Mouse (Mus musculus): ENCODE results near the gene Foxn3. TPM values are rescaled to one million over a fixed set of nuclear protein-coding genes. Genes with fewer than 3 reads are reported as not detected.

Foxn3 gene
- total RNA-seq, 2 experiments from 2014 or later: 52.6 to 89.1 TPM

- peak; percentile 71 to 79 for DNase-seq
Measured at GRCm38 (mm10) chr12:99352136-99352535, 211.2 kb downstream of the Foxn3 start.

- DNase-seq: peak; percentile 64 to 70
Measured at GRCm38 (mm10) chr12:99351731-99352130, 211.7 kb downstream of the Foxn3 start.

- DNase-seq: no peak
Measured at GRCm38 (mm10) chr12:99349650-99349997, 213.8 kb downstream of the Foxn3 start.

- DNase-seq: no peak
Measured at GRCm38 (mm10) chr12:99348940-99349649, 214.3 kb downstream of the Foxn3 start.

GRCm38 (mm10) chr12:99347512-99347911 lies 215.9 kb downstream of the Foxn3 start:
- no peak for DNase-seq

- no peak for DNase-seq
Measured at GRCm38 (mm10) chr12:99346982-99347381, 216.4 kb downstream of the Foxn3 start.

- DNase-seq: no peak
Measured at GRCm38 (mm10) chr12:99345323-99345722, 218.1 kb downstream of the Foxn3 start.

- no peak for DNase-seq
Measured at GRCm38 (mm10) chr12:99343378-99343777, 220.0 kb downstream of the Foxn3 start.

- no peak for DNase-seq
Measured at GRCm38 (mm10) chr12:99342160-99342559, 221.2 kb downstream of the Foxn3 start.

- DNase-seq: no peak
Measured at GRCm38 (mm10) chr12:99341751-99342150, 221.6 kb downstream of the Foxn3 start.

- no peak for DNase-seq
Measured at GRCm38 (mm10) chr12:99340418-99341182, 222.8 kb downstream of the Foxn3 start.

- DNase-seq: peak in 1 of 2 experiments; percentile 30
Measured at GRCm38 (mm10) chr12:99339640-99340325, 223.6 kb downstream of the Foxn3 start.

- no peak for DNase-seq
Measured at GRCm38 (mm10) chr12:99338754-99339153, 224.6 kb downstream of the Foxn3 start.

GRCm38 (mm10) chr12:99337171-99337435 lies 226.3 kb downstream of the Foxn3 start:
- DNase-seq: no peak

GRCm38 (mm10) chr12:99336349-99337170 lies 226.8 kb downstream of the Foxn3 start:
- DNase-seq: peak; percentile 69 to 71

- DNase-seq: no peak
Measured at GRCm38 (mm10) chr12:99335628-99336027, 227.8 kb downstream of the Foxn3 start.

GRCm38 (mm10) chr12:99334026-99334425 lies 229.4 kb downstream of the Foxn3 start:
- DNase-seq: no peak

GRCm38 (mm10) chr12:99333304-99333968 lies 229.9 kb downstream of the Foxn3 start:
- no peak for DNase-seq

- DNase-seq: no peak
Measured at GRCm38 (mm10) chr12:99332144-99332807, 231.1 kb downstream of the Foxn3 start.

- no peak for DNase-seq
Measured at GRCm38 (mm10) chr12:99331341-99331947, 231.9 kb downstream of the Foxn3 start.

GRCm38 (mm10) chr12:99330822-99331285 lies 232.5 kb downstream of the Foxn3 start:
- no peak for DNase-seq
